Mouse (Mus musculus): ENCODE measurements around the gene Cdhr5. TPM values are rescaled to one million over a fixed set of nuclear protein-coding genes. Genes with fewer than 3 reads are reported as not detected.

Gene Cdhr5
- polyA plus RNA-seq, 1 experiment from 2014 or later, result not detected

- Histone ChIP-seq H3K9me3 (ENCODE audit: control insufficient read depth, low read length) (no peaks in the 10 kb centered on the region), H3K4me1 (ENCODE audit: control insufficient read depth, insufficient read depth, low read length) (peaks cover 5% of the 10 kb centered on the region), H3K27me3 (ENCODE audit: control insufficient read depth, insufficient read depth, low read length) (peaks cover 7% of the 10 kb centered on the region), H3K27ac (ENCODE audit: low read depth, low read length) (no peak overlapping the region), H3K9ac (ENCODE audit: low read length) (no peak overlapping the region), H3K4me2 (no peak overlapping the region), H3K4me3 (ENCODE audit: low read depth, low read length) (no peak overlapping the region), H3K36me3 (ENCODE audit: control insufficient read depth, insufficient read depth, low read length) (no peaks in the 10 kb centered on the region)
- DNase-seq (ENCODE audit: low spot score, missing footprints) (no peak), ATAC-seq (ENCODE audit: low FRiP score) (no peak)
- WGBS, result 87% methylated on average over 4 of the region's 4 CpGs
Measured at GRCm38 (mm10) chr7:141282756-141283155, 6.2 kb upstream of the Cdhr5 start.

DNA sequence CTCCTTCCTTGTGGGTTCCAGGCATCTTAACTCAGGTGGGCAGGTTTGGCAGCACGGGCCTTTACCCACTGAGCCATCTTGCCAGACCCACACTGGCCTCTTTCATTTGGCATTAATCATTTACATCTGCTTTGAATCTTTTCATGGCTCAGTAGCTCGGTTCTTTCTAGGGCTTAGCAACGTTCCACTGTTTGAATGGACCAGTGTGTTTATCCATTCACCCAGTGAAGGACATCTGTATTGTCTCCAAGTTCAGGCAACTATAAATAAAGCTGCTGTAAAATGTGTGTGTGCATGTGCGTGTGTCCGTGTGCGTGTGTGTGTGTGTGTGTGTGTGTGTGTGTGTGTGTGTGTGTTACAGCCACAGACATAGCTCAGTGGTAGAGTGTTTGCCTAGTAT, 4.9 kb upstream of the Cdhr5 start:
- no peak; the same call in 1 of the 2 replicates for ATAC-seq (ENCODE audit: low FRiP score)
- peaks cover 7% of the 10 kb centered on the region for H3K27me3 ChIP-seq (ENCODE audit: control insufficient read depth, insufficient read depth, low read length)
- no peaks in the 10 kb centered on the region for H3K36me3 ChIP-seq (ENCODE audit: control insufficient read depth, insufficient read depth, low read length)
- no peak overlapping the region for H3K9ac ChIP-seq (ENCODE audit: low read length)
- no peak overlapping the region for H3K4me3 ChIP-seq (ENCODE audit: low read depth, low read length)
- peaks cover 5% of the 10 kb centered on the region for H3K4me1 ChIP-seq (ENCODE audit: control insufficient read depth, insufficient read depth, low read length)
- no peaks in the 10 kb centered on the region for H3K9me3 ChIP-seq (ENCODE audit: control insufficient read depth, low read length)
- DNase-seq (ENCODE audit: low spot score, missing footprints), result no peak
- H3K27ac ChIP-seq (ENCODE audit: low read depth, low read length), result no peak overlapping the region
- no peak overlapping the region for H3K4me2 ChIP-seq
- 63% methylated on average over 6 of the region's 6 CpGs for WGBS

- DNase-seq (ENCODE audit: low spot score, missing footprints), result peak; percentile 94
- 3% methylated on average over 46 of the region's 46 CpGs for WGBS
- peak; percentile 70 for ATAC-seq (ENCODE audit: low FRiP score)
- no peaks in the 10 kb centered on the region for H3K36me3 ChIP-seq (ENCODE audit: control insufficient read depth, insufficient read depth, low read length)
- H3K9ac ChIP-seq (ENCODE audit: low read length), result peak within 1 kb of the TSS; percentile 57
- H3K27me3 ChIP-seq (ENCODE audit: control insufficient read depth, insufficient read depth, low read length), result peaks cover 7% of the 10 kb centered on the region
- peaks cover 5% of the 10 kb centered on the region for H3K4me1 ChIP-seq (ENCODE audit: control insufficient read depth, insufficient read depth, low read length)
- peak within 1 kb of the TSS; percentile 37 for H3K4me3 ChIP-seq (ENCODE audit: low read depth, low read length)
- no peaks in the 10 kb centered on the region for H3K9me3 ChIP-seq (ENCODE audit: control insufficient read depth, low read length)
- peak within 1 kb of the TSS; percentile 82 for H3K4me2 ChIP-seq
- no peak within 1 kb of the TSS for H3K27ac ChIP-seq (ENCODE audit: low read depth, low read length)
Measured at GRCm38 (mm10) chr7:141278766-141279590, 2.4 kb upstream of the Cdhr5 start, which contains the start of gene Sct. Sct (minus strand) TSS chr7:141279133.

DNA sequence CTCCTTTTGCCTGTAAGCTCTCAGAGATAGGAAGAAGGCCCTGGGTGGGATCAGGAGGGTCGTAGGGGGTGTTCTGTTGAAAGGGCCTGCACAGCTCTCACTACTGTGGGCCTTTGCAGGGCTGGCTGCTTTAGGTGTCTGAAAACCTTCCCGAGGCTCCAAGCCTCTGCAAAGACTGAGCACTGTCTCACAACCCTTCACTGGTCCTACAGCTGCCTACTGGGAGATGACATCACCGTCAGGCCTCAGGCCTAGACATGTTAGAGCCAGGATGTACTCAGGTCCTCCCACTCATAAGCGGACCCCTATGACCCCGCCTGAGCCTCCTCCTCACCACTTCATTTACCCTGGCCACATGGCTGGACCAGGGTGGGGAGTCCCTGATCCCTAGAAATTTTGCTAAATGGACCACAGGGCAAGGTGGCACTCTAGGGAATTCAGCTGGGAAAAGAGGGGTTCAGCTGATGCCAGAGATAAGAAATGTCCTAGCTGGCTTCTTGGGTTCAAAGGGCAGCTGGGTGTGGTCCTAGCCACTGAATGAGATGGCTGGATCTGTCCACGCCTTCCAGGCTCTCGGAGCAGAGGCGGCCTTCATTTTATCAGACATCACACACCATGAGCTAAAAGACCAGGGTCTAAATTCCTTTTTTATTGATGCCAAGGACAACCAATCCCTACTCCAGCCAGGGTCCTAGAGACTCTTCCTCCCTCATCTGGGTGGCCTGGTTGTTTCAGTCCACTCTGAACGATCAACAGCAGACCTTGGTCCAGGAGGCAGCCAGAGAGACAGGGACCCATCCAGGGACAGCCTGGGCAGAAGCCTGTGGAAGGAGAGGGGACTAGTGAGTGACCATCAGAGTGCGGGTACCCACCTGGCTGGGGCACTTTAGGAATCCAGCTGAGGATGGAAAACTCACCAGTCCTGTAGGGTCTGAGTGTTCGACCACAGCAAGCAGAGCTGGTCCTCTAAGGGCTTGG, 1.4 kb upstream of the Cdhr5 start:
- peaks cover 7% of the 10 kb centered on the region for H3K27me3 ChIP-seq (ENCODE audit: control insufficient read depth, insufficient read depth, low read length)
- no peak overlapping the region for H3K4me2 ChIP-seq
- H3K4me3 ChIP-seq (ENCODE audit: low read depth, low read length), result no peak overlapping the region
- WGBS, result 81% methylated on average over 11 of the region's 11 CpGs
- peaks cover 5% of the 10 kb centered on the region for H3K4me1 ChIP-seq (ENCODE audit: control insufficient read depth, insufficient read depth, low read length)
- DNase-seq (ENCODE audit: low spot score, missing footprints) (no peak), ATAC-seq (ENCODE audit: low FRiP score) (peak; percentile 4; the same call in 1 of the 2 replicates)
- H3K27ac ChIP-seq (ENCODE audit: low read depth, low read length), result no peak overlapping the region
- H3K36me3 ChIP-seq (ENCODE audit: control insufficient read depth, insufficient read depth, low read length), result no peaks in the 10 kb centered on the region
- no peak overlapping the region for H3K9ac ChIP-seq (ENCODE audit: low read length)
- no peaks in the 10 kb centered on the region for H3K9me3 ChIP-seq (ENCODE audit: control insufficient read depth, low read length)

DNA sequence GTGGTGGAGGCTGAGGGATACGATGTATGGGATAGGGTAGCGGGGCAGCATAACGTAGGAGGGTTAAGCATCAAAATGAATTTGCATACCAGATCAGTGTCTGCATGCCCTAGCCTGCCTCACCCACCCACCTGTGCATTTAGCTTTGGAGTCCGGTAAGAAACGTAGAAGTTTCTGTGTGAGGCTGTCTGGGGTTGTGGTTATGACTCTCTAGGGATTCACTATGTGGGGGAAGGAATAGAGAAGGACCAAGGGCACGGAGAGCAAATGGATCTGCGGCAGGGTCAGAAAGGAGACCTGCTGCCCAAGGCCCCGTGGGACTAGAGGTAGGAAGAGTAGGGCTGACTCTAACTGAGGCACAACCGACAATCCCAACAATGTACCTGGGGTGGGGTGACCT, 1.2 kb downstream of the Cdhr5 start:
- Histone ChIP-seq H3K9me3 (ENCODE audit: control insufficient read depth, low read length) (no peaks in the 10 kb centered on the region), H3K9ac (ENCODE audit: low read length) (no peak overlapping the region), H3K36me3 (ENCODE audit: control insufficient read depth, insufficient read depth, low read length) (no peaks in the 10 kb centered on the region), H3K27ac (ENCODE audit: low read depth, low read length) (no peak overlapping the region), H3K4me2 (no peak overlapping the region), H3K4me3 (ENCODE audit: low read depth, low read length) (no peak overlapping the region), H3K27me3 (ENCODE audit: control insufficient read depth, insufficient read depth, low read length) (peaks cover 7% of the 10 kb centered on the region), H3K4me1 (ENCODE audit: control insufficient read depth, insufficient read depth, low read length) (peaks cover 5% of the 10 kb centered on the region)
- WGBS, result 80% methylated on average over 9 of the region's 9 CpGs
- ATAC-seq (ENCODE audit: low FRiP score) (no peak), DNase-seq (ENCODE audit: low spot score, missing footprints) (no peak)

GRCm38 (mm10) chr7:141270631-141271030, 6.0 kb downstream of the Cdhr5 start:
- Histone ChIP-seq H3K36me3 (ENCODE audit: control insufficient read depth, insufficient read depth, low read length) (no peaks in the 10 kb centered on the region), H3K27me3 (ENCODE audit: control insufficient read depth, insufficient read depth, low read length) (no peaks in the 10 kb centered on the region), H3K27ac (ENCODE audit: low read depth, low read length) (no peak overlapping the region), H3K9me3 (ENCODE audit: control insufficient read depth, low read length) (no peaks in the 10 kb centered on the region), H3K4me2 (no peak overlapping the region), H3K4me1 (ENCODE audit: control insufficient read depth, insufficient read depth, low read length) (peaks cover 5% of the 10 kb centered on the region; the same call in 1 of the 2 replicates), H3K4me3 (ENCODE audit: low read depth, low read length) (no peak overlapping the region), H3K9ac (ENCODE audit: low read length) (no peak overlapping the region)
- DNase-seq (ENCODE audit: low spot score, missing footprints) (no peak), ATAC-seq (ENCODE audit: low FRiP score) (no peak)
- WGBS, result 75% methylated on average over 3 of the region's 3 CpGs

GRCm38 (mm10) chr7:141269273-141269545, 7.4 kb downstream of the Cdhr5 start:
- 89% methylated on average over 14 of the region's 14 CpGs for WGBS
- DNase-seq (ENCODE audit: low spot score, missing footprints) (no peak), ATAC-seq (ENCODE audit: low FRiP score) (no peak)
- H3K27ac ChIP-seq (ENCODE audit: low read depth, low read length), result no peak overlapping the region
- H3K4me3 ChIP-seq (ENCODE audit: low read depth, low read length), result no peak overlapping the region
- H3K9ac ChIP-seq (ENCODE audit: low read length), result no peak overlapping the region
- H3K9me3 ChIP-seq (ENCODE audit: control insufficient read depth, low read length), result no peaks in the 10 kb centered on the region
- no peaks in the 10 kb centered on the region for H3K27me3 ChIP-seq (ENCODE audit: control insufficient read depth, insufficient read depth, low read length)
- H3K4me1 ChIP-seq (ENCODE audit: control insufficient read depth, insufficient read depth, low read length), result peaks cover 5% of the 10 kb centered on the region
- H3K4me2 ChIP-seq, result no peak overlapping the region
- H3K36me3 ChIP-seq (ENCODE audit: control insufficient read depth, insufficient read depth, low read length), result no peaks in the 10 kb centered on the region

- no peak for DNase-seq (ENCODE audit: low spot score, missing footprints)
- H3K27me3 ChIP-seq (ENCODE audit: control insufficient read depth, insufficient read depth, low read length), result no peaks in the 10 kb centered on the region
- no peaks in the 10 kb centered on the region for H3K9me3 ChIP-seq (ENCODE audit: control insufficient read depth, low read length)
- ATAC-seq (ENCODE audit: low FRiP score), result no peak
- peaks cover 5% of the 10 kb centered on the region for H3K4me1 ChIP-seq (ENCODE audit: control insufficient read depth, insufficient read depth, low read length)
- WGBS, result 78% methylated on average over 24 of the region's 24 CpGs
- H3K27ac ChIP-seq (ENCODE audit: low read depth, low read length), result no peak overlapping the region
- H3K4me2 ChIP-seq, result no peak overlapping the region
- no peak overlapping the region for H3K9ac ChIP-seq (ENCODE audit: low read length)
- H3K4me3 ChIP-seq (ENCODE audit: low read depth, low read length), result no peak overlapping the region
- peaks cover 3% of the 10 kb centered on the region; the same call in 1 of the 2 replicates for H3K36me3 ChIP-seq (ENCODE audit: control insufficient read depth, insufficient read depth, low read length)
Measured at GRCm38 (mm10) chr7:141268466-141269272, 7.9 kb downstream of the Cdhr5 start.

Measured in midbrain, embryonic 11.5 days (tissue).